Mouse (Mus musculus): ENCODE measurements around the gene Vwf. TPM values are rescaled to one million over a fixed set of nuclear protein-coding genes. Genes with fewer than 3 reads are reported as not detected.
A peak's percentile ranks its signal among the peaks of the same experiment; 100 is the strongest.

The Vwf gene
- polyA plus RNA-seq, 1 experiment from 2014 or later: 42.4 TPM

DNA sequence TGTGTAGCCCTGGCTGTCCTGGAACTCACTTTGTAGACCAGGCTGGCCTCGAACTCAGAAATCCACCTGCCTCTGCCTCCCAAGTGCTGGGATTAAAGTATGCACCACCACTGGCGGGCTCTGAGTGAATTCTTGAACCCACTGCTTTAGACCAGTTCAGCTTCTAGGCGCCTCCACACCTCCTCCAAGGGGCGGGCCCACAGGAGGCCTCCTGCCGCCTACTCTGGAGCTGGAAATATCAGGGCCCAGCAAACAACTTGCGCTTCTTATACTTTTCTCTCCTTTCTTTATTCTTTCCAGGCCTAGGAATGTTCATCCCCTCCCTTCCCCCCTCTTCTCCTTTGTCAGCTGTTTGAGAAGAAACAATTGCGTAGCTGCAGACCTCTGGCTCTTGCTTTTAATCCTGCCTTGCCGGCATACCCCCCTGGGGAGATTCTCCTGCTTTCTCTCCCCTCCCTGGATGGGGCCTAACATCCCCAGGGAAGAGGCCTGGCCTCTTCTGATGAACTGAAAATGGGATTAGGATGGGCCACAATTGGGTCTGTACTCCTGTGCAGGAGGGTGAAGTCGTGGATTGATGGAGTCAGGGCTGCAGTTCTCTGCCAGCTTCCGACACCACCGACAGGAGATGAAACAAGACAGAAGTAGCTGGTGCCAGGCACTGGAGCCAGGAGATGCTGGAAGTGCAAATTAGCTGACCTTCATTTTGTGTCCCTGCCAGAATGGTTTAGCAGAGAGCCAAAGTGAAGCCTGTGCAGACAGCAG lies 31.5 kb downstream of the Vwf start:
- TF ChIP-seq CTCF (IDR thresholded peaks at IDR 0.05) (no peak), EP300 (IDR thresholded peaks at IDR 0.05) (no peak)
- Histone ChIP-seq H3K4me3 (ENCODE audit: low read depth, low read length) (no peak overlapping the region), H3K4me1 (ENCODE audit: insufficient read depth, low read depth, low read length) (peaks cover 3% of the 10 kb centered on the region; the same call in 1 of the 2 replicates), H3K27me3 (replicated peaks; ENCODE audit: insufficient read depth, low read length) (no peaks in the 10 kb centered on the region), H3K4me2 (replicated peaks; ENCODE audit: low read depth, low read length) (no peak overlapping the region), H3K9me3 (ENCODE audit: low read length) (no peaks in the 10 kb centered on the region), H3K9ac (replicated peaks; ENCODE audit: low read depth) (no peak overlapping the region), H3K36me3 (ENCODE audit: insufficient read depth, low read length) (no peaks in the 10 kb centered on the region), H3K27ac (ENCODE audit: low read length) (no peak overlapping the region)
- DNase-seq (ENCODE audit: low spot score) (no peak), ATAC-seq (no peak)
- 65% methylated on average over 11 of the region's 11 CpGs for WGBS

DNA sequence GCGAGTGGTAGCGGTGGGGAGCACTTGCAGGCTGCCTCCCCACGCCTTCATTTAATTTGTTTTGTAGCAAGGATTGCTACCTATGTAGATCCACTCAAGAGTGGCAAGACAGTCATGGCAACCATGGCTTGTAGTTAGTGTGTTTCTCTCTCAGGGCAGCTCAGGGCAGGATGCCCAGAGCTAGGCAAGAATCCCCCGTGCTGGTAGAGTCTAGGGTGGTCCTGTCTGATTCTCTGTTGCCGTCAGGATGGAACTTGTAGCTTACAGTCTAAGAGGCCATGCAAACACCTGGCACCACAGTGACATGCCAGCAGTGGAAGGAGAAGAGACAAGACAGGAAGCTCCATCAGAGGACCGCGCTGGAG lies 32.1 kb downstream of the Vwf start:
- Histone ChIP-seq H3K4me3 (ENCODE audit: low read depth, low read length) (no peak overlapping the region), H3K4me1 (ENCODE audit: insufficient read depth, low read depth, low read length) (no peaks in the 10 kb centered on the region; the same call in 1 of the 2 replicates), H3K4me2 (replicated peaks; ENCODE audit: low read depth, low read length) (no peak overlapping the region), H3K27me3 (replicated peaks; ENCODE audit: insufficient read depth, low read length) (no peaks in the 10 kb centered on the region), H3K27ac (ENCODE audit: low read length) (no peak overlapping the region), H3K36me3 (ENCODE audit: insufficient read depth, low read length) (no peaks in the 10 kb centered on the region), H3K9me3 (ENCODE audit: low read length) (no peaks in the 10 kb centered on the region), H3K9ac (replicated peaks; ENCODE audit: low read depth) (no peak overlapping the region)
- WGBS: 83% methylated on average over 7 of the region's 7 CpGs
- ATAC-seq (no peak), DNase-seq (ENCODE audit: low spot score) (no peak)
- TF ChIP-seq EP300 (IDR thresholded peaks at IDR 0.05) (no peak), CTCF (IDR thresholded peaks at IDR 0.05) (no peak)

DNA sequence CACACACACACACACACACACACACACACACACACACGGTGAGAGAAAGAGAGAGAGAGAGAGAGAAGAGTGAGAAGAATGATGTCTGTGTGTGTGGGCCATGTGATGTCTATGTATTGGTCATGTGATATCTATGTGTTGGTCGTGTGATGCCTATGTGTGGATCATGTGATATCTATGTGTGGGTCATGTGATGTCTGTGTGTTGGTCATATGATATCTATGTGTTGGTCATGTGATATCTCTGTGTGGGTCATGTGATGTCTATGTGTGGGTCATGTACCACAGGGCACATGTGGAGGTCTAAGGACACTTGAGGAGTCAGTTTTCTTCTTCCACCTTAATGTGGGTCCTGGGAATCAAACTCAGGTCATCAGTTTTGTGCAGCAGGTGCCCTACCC lies 33.3 kb downstream of the Vwf start:
- ATAC-seq: no peak
- no peaks in the 10 kb centered on the region for H3K27me3 ChIP-seq (replicated peaks; ENCODE audit: insufficient read depth, low read length)
- H3K9ac ChIP-seq (replicated peaks; ENCODE audit: low read depth): no peak overlapping the region
- WGBS: 88% methylated on average over 2 of the region's 2 CpGs
- H3K27ac ChIP-seq (ENCODE audit: low read length): no peak overlapping the region
- no peak overlapping the region for H3K4me3 ChIP-seq (ENCODE audit: low read depth, low read length)
- TF ChIP-seq CTCF (IDR thresholded peaks at IDR 0.05): no peak
- no peak for TF ChIP-seq EP300 (IDR thresholded peaks at IDR 0.05)
- no peak overlapping the region for H3K4me2 ChIP-seq (replicated peaks; ENCODE audit: low read depth, low read length)
- no peaks in the 10 kb centered on the region for H3K36me3 ChIP-seq (ENCODE audit: insufficient read depth, low read length)
- no peak for DNase-seq (ENCODE audit: low spot score)
- no peaks in the 10 kb centered on the region for H3K9me3 ChIP-seq (ENCODE audit: low read length)
- no peaks in the 10 kb centered on the region for H3K4me1 ChIP-seq (ENCODE audit: insufficient read depth, low read depth, low read length)

DNA sequence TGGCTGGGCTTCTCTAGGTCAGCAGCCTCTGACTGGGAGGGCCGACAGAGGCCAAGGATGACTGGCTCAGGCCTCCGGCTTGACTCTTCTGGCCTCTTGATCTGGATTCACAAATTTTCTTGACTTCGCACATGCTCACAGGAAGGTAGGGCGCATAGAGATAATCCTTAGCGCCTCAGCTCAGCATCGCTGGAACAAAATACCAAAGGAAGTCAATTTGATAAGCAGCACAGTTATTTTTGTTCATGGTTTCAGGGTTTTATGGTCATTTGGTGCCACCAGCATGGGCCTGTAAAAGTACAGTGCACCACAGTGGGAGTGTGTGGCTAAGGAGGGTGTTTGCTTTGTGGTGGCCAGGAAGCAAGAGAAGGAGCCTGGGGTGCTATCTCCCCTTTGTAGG lies 37.1 kb downstream of the Vwf start:
- no peak overlapping the region for H3K9ac ChIP-seq (replicated peaks; ENCODE audit: low read depth)
- 79% methylated on average over 6 of the region's 6 CpGs for WGBS

DNA sequence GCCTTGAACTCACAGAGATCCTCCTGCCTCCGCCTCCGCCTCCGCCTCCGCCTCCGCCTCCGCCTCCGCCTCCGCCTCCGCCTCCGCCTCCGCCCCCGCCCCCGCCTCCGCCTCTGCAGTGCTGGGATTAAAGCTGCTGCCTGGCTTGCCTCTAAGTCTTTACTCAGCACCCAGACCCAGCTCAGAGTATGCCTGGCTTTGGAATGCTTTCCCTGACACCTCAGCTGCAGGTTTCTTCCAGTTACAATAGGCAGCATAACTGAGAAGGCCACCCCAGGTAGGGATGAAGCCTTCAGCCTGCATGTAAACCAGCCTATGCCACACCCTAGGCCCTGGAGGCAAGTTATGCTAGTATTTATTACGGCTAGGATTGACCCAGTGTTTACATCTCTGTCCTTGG lies 37.7 kb downstream of the Vwf start:
- Histone ChIP-seq H3K4me1 (ENCODE audit: insufficient read depth, low read depth, low read length) (no peaks in the 10 kb centered on the region), H3K36me3 (ENCODE audit: insufficient read depth, low read length) (no peaks in the 10 kb centered on the region), H3K4me2 (replicated peaks; ENCODE audit: low read depth, low read length) (no peak overlapping the region), H3K27me3 (replicated peaks; ENCODE audit: insufficient read depth, low read length) (no peaks in the 10 kb centered on the region), H3K4me3 (ENCODE audit: low read depth, low read length) (no peak overlapping the region), H3K9me3 (ENCODE audit: low read length) (no peaks in the 10 kb centered on the region), H3K9ac (replicated peaks; ENCODE audit: low read depth) (no peak overlapping the region), H3K27ac (ENCODE audit: low read length) (no peak overlapping the region)
- no peak for DNase-seq (ENCODE audit: low spot score)
- ATAC-seq: no peak
- 95% methylated on average over 15 of the region's 15 CpGs for WGBS
- TF ChIP-seq CTCF (IDR thresholded peaks at IDR 0.05) (no peak), EP300 (IDR thresholded peaks at IDR 0.05) (no peak)

More for the DNA sequence above, 37.1 kb downstream of the Vwf start:
- DNase-seq (ENCODE audit: low spot score) (no peak), ATAC-seq (no peak)
- Histone ChIP-seq H3K9me3 (ENCODE audit: low read length) (no peaks in the 10 kb centered on the region), H3K27me3 (replicated peaks; ENCODE audit: insufficient read depth, low read length) (no peaks in the 10 kb centered on the region), H3K36me3 (ENCODE audit: insufficient read depth, low read length) (no peaks in the 10 kb centered on the region), H3K4me3 (ENCODE audit: low read depth, low read length) (no peak overlapping the region), H3K4me1 (ENCODE audit: insufficient read depth, low read depth, low read length) (no peaks in the 10 kb centered on the region), H3K27ac (ENCODE audit: low read length) (no peak overlapping the region), H3K4me2 (replicated peaks; ENCODE audit: low read depth, low read length) (no peak overlapping the region)
- no peak for TF ChIP-seq CTCF (IDR thresholded peaks at IDR 0.05)
- no peak for TF ChIP-seq EP300 (IDR thresholded peaks at IDR 0.05)

DNA sequence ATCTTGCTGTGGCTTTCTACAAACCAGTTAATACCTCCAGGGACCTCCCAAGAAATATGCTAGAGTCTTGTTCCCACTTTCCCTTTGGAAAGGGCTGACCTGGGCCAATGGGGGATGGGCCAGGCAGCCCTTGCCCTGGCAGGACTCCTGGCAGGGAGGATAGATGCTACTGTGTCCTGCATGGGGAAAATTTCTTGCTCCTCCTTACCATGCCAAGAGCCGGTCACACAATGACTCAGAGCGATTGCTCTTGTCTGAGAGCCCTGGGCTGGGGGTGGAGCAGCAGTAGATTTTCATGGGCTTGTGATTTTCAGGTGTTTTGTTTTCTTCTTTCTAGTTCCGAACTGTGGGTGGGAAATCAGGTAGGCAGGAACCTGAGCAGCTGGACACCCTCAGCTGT lies 39.0 kb downstream of the Vwf start:
- TF ChIP-seq EP300 (IDR thresholded peaks at IDR 0.05) (no peak), CTCF (IDR thresholded peaks at IDR 0.05) (no peak)
- H3K9ac ChIP-seq (replicated peaks; ENCODE audit: low read depth): no peak overlapping the region
- H3K9me3 ChIP-seq (ENCODE audit: low read length): no peaks in the 10 kb centered on the region
- no peaks in the 10 kb centered on the region for H3K36me3 ChIP-seq (ENCODE audit: insufficient read depth, low read length)
- DNase-seq (ENCODE audit: low spot score) (peak; percentile 4), ATAC-seq (peak; percentile 26; the same call in 1 of the 2 replicates)
- no peaks in the 10 kb centered on the region for H3K27me3 ChIP-seq (replicated peaks; ENCODE audit: insufficient read depth, low read length)
- no peak overlapping the region for H3K4me2 ChIP-seq (replicated peaks; ENCODE audit: low read depth, low read length)
- 53% methylated on average over 3 of the region's 3 CpGs for WGBS
- no peaks in the 10 kb centered on the region for H3K4me1 ChIP-seq (ENCODE audit: insufficient read depth, low read depth, low read length)
- no peak overlapping the region for H3K27ac ChIP-seq (ENCODE audit: low read length)
- no peak overlapping the region for H3K4me3 ChIP-seq (ENCODE audit: low read depth, low read length)

Data from lung, postnatal 0 days (tissue).